Mouse (Mus musculus) spleen, adult 2 months (tissue): Measurements from ENCODE around the gene Gpr158. TPM values are rescaled to one million over a fixed set of nuclear protein-coding genes. Genes with fewer than 3 reads are reported as not detected.

Source experiments
- DNase-seq, 2 experiments: peaks; one replicate each; pipeline versions ENCODE4 v3.0.0 to v3.0.0-alpha.2; 2012 to 2021; ENCODE audit warnings: low spot score in 2 of 2, low read depth in 1 of 2
- H3K27ac ChIP-seq: fragments of 200-500 bp; 2 replicates; pipeline ENCODE4 v1.5.1; 2012; ENCODE audit warnings: low read length, inconsistent platforms; ENCODE audit not compliant: insufficient read depth
- H3K27me3 ChIP-seq: fragments of 200-500 bp; 2 replicates; pipeline ENCODE4 v1.6.1; 2012; ENCODE audit warnings: mild to moderate bottlenecking, moderate library complexity, low read length, inconsistent platforms; ENCODE audit not compliant: control insufficient read depth, insufficient read depth
- H3K36me3 ChIP-seq: fragments of 200-500 bp; 2 replicates; pipeline ENCODE4 v1.6.1; 2012; ENCODE audit warnings: mild to moderate bottlenecking, low read length, inconsistent platforms; ENCODE audit not compliant: control insufficient read depth, insufficient read depth
- H3K4me1 ChIP-seq: fragments of 200-500 bp; 2 replicates; pipeline ENCODE4 v1.6.1; 2011; ENCODE audit warnings: inconsistent platforms; ENCODE audit not compliant: control insufficient read depth, insufficient read depth, insufficient read length
- H3K4me3 ChIP-seq: fragments of 200-500 bp; 2 replicates; pipeline ENCODE4 v1.5.1; 2011; ENCODE audit warnings: mild to moderate bottlenecking, inconsistent platforms; ENCODE audit not compliant: insufficient read depth, insufficient read length; ENCODE audit errors: extremely low read depth
- CTCF ChIP-seq: fragments of 200-500 bp; IDR thresholded peaks from 2 replicates; pipeline ENCODE4 v1.5.1; 2011; ENCODE audit warnings: mild to moderate bottlenecking, inconsistent platforms; ENCODE audit not compliant: insufficient read depth, insufficient read length, insufficient replicate concordance; ENCODE audit errors: extremely low read depth
- POLR2A ChIP-seq: fragments of 200-500 bp; IDR thresholded peaks from 2 replicates; pipeline ENCODE4 v1.6.1; 2011; ENCODE audit warnings: low read depth, low read length, inconsistent platforms
- WGBS: fragments of 180-500 bp; shearing (Covaris S2); methylation state at CpG from one replicate; pipeline ENCODE4 v1.1.7; 2018; 5-methylcytosine and 5-hydroxymethylcytosine counted together
- polyA plus RNA-seq: library from polyadenylated mRNA; depleted of rRNA; stranded (reverse); fragments of >200 nt; gene quantifications from 2 replicates; pipeline ENCODE4 v1.2.3, GENCODE M21; 2012; rRNA removed

The Gpr158 gene
- not detected in 2 replicates for polyA plus RNA-seq

- 13% methylated on average over 43 of the region's 43 CpGs for WGBS
- DNase-seq = no peak
- Histone ChIP-seq H3K4me1 (no peaks in the 10 kb centered on the region), H3K36me3 (no peaks in the 10 kb centered on the region), H3K4me3 (no peak within 1 kb of the TSS), H3K27me3 (no peaks in the 10 kb centered on the region), H3K27ac (no peak within 1 kb of the TSS)
- no peak for TF ChIP-seq CTCF
- TF ChIP-seq POLR2A = no peak
Measured at GRCm38 (mm10) chr2:21367345-21368111, at the start of gene Gpr158. Gpr158 (plus strand) TSS chr2:21367542.

GRCm38 (mm10) chr2:21343821-21344220 lies 23.5 kb upstream of the Gpr158 start:
- WGBS = 76% methylated on average over 5 of the region's 5 CpGs
- TF ChIP-seq CTCF (no peak), POLR2A (no peak)
- no peak overlapping the region for H3K27ac ChIP-seq
- no peak for DNase-seq
- no peak overlapping the region for H3K4me3 ChIP-seq
- H3K36me3 ChIP-seq = no peaks in the 10 kb centered on the region
- H3K27me3 ChIP-seq = no peaks in the 10 kb centered on the region
- no peaks in the 10 kb centered on the region for H3K4me1 ChIP-seq

GRCm38 (mm10) chr2:21368351-21369170 lies 1.2 kb downstream of the Gpr158 start:
- Histone ChIP-seq H3K27me3 (no peaks in the 10 kb centered on the region), H3K36me3 (no peaks in the 10 kb centered on the region), H3K27ac (no peak overlapping the region), H3K4me3 (no peak overlapping the region), H3K4me1 (no peaks in the 10 kb centered on the region)
- WGBS = 19% methylated on average over 44 of the region's 44 CpGs
- no peak for DNase-seq
- TF ChIP-seq CTCF = no peak

- H3K27me3 ChIP-seq = no peaks in the 10 kb centered on the region
- H3K36me3 ChIP-seq = no peaks in the 10 kb centered on the region
- 52% methylated on average over 6 of the region's 6 CpGs for WGBS
- no peak for TF ChIP-seq CTCF
- no peak for TF ChIP-seq POLR2A
- no peak overlapping the region for H3K4me3 ChIP-seq
- DNase-seq = no peak
- H3K27ac ChIP-seq = no peak overlapping the region
- H3K4me1 ChIP-seq = no peaks in the 10 kb centered on the region
Measured at GRCm38 (mm10) chr2:21369171-21369485, 1.8 kb downstream of the Gpr158 start.

- Histone ChIP-seq H3K27ac (no peak overlapping the region), H3K27me3 (no peaks in the 10 kb centered on the region), H3K36me3 (no peaks in the 10 kb centered on the region), H3K4me3 (no peak overlapping the region), H3K4me1 (no peaks in the 10 kb centered on the region)
- no peak for DNase-seq
- WGBS = 80% methylated on average over 2 of the region's 2 CpGs
- TF ChIP-seq CTCF = no peak
- TF ChIP-seq POLR2A = no peak
Measured at GRCm38 (mm10) chr2:21369556-21369955, 2.2 kb downstream of the Gpr158 start.

- no peaks in the 10 kb centered on the region for H3K4me1 ChIP-seq
- 79% methylated on average over 2 of the region's 2 CpGs for WGBS
- TF ChIP-seq POLR2A = no peak
- TF ChIP-seq CTCF = no peak
- no peak overlapping the region for H3K27ac ChIP-seq
- DNase-seq = no peak
- no peaks in the 10 kb centered on the region for H3K27me3 ChIP-seq
- H3K4me3 ChIP-seq = no peak overlapping the region
- no peaks in the 10 kb centered on the region for H3K36me3 ChIP-seq
Measured at GRCm38 (mm10) chr2:21379516-21379915, 12.2 kb downstream of the Gpr158 start.

GRCm38 (mm10) chr2:21392727-21393126 lies 25.4 kb downstream of the Gpr158 start:
- H3K36me3 ChIP-seq = no peaks in the 10 kb centered on the region
- H3K27ac ChIP-seq = no peak overlapping the region
- no peaks in the 10 kb centered on the region for H3K27me3 ChIP-seq
- 14% methylated on average over 2 of the region's 2 CpGs for WGBS
- H3K4me1 ChIP-seq = no peaks in the 10 kb centered on the region
- H3K4me3 ChIP-seq = no peak overlapping the region
- DNase-seq = no peak
- no peak for TF ChIP-seq CTCF
- no peak for TF ChIP-seq POLR2A
